Mouse (Mus musculus): ENCODE data around the gene Pola1. TPM values are rescaled to one million over a fixed set of nuclear protein-coding genes. Genes with fewer than 3 reads are reported as not detected.

Gene Pola1
- polyA plus RNA-seq, 1 experiment from 2014 or later = 12.3 TPM

DNA sequence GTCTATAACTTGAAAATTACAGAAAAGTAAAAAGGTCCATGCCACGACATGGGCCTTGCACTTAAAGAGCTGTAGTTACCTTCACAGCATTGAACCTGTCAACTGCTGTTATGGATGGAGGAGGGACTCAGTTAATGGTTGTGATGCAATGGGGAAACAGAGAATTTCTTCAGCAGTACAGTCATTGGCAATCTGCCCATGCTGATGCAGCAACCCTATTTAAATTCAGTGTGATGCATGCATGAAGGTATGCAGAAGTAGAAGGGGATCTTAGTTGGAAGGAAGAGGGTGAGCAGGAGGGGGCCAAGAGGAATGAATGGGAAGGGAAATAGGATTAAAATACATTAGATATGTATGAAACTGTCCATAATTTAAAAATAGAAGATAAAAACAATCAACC is 262.2 kb downstream of the Pola1 start:
- WGBS = 72% methylated on average over 1 of the region's 1 CpGs
- no peak overlapping the region for H3K4me3 ChIP-seq (ENCODE audit: low read length)
- no peak overlapping the region for H3K4me2 ChIP-seq (ENCODE audit: low read depth, low read length)
- H3K27ac ChIP-seq (ENCODE audit: low read length) = no peak overlapping the region
- no peak overlapping the region for H3K9ac ChIP-seq (ENCODE audit: low read depth, low read length)
- no peaks in the 10 kb centered on the region for H3K9me3 ChIP-seq (ENCODE audit: control insufficient read depth, low read length)
- H3K36me3 ChIP-seq (ENCODE audit: control insufficient read depth, insufficient read depth, low read length) = no peaks in the 10 kb centered on the region
- no peaks in the 10 kb centered on the region for H3K27me3 ChIP-seq (replicated peaks; ENCODE audit: control insufficient read depth, insufficient read depth, low read length)
- no peak for ATAC-seq
- no peaks in the 10 kb centered on the region for H3K4me1 ChIP-seq (ENCODE audit: control insufficient read depth, insufficient read depth, low read length)

DNA sequence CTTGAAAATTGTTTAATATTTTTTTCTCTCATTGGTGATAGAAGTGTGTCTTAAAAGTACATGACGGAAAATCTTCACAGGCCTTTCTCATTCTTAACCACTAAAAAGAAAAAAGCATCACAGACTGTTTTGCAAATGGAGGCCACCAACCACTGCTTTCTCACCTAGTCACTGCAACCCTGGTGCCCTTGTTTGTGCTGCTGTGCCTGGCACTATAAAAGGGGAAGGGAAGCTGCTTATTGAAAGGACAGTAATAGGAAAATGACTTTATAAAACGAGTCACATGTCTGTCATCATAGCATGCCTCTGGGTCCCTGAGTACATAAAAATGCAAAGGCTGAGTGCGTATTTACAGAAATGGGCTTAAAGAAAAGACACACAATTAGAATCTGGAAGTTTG is 263.7 kb downstream of the Pola1 start:
- no peak overlapping the region for H3K4me2 ChIP-seq (ENCODE audit: low read depth, low read length)
- ATAC-seq = no peak
- no peak overlapping the region for H3K27ac ChIP-seq (ENCODE audit: low read length)
- no peak overlapping the region for H3K9ac ChIP-seq (ENCODE audit: low read depth, low read length)
- WGBS = 85% methylated on average over 3 of the region's 3 CpGs
- H3K27me3 ChIP-seq (replicated peaks; ENCODE audit: control insufficient read depth, insufficient read depth, low read length) = no peaks in the 10 kb centered on the region
- no peaks in the 10 kb centered on the region for H3K9me3 ChIP-seq (ENCODE audit: control insufficient read depth, low read length)
- no peak overlapping the region for H3K4me3 ChIP-seq (ENCODE audit: low read length)
- no peaks in the 10 kb centered on the region for H3K4me1 ChIP-seq (ENCODE audit: control insufficient read depth, insufficient read depth, low read length)
- H3K36me3 ChIP-seq (ENCODE audit: control insufficient read depth, insufficient read depth, low read length) = no peaks in the 10 kb centered on the region

DNA sequence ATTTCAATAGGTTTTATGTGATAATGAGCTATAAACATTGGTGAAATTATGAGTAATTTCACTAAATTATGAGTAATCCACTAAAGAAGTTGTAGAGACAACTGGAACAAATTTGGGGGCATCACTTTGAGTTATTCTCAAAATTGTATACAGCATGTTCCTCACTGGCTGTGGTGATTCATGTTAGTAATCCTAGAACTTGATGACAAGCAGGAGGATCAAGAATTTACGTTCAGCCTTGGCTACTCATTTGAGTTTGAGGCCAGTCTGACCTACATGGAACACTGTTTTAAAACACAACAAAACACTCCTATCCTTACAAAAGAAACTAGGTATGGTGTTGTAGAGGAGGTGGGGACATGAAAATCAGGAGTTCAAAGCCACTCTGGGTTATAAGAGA is 310.6 kb downstream of the Pola1 start:
- H3K4me3 ChIP-seq (ENCODE audit: low read length) = no peak overlapping the region
- H3K36me3 ChIP-seq (ENCODE audit: control insufficient read depth, insufficient read depth, low read length) = no peaks in the 10 kb centered on the region
- WGBS = 81% methylated on average over 1 of the region's 1 CpGs
- no peaks in the 10 kb centered on the region for H3K27me3 ChIP-seq (replicated peaks; ENCODE audit: control insufficient read depth, insufficient read depth, low read length)
- no peak overlapping the region for H3K9ac ChIP-seq (ENCODE audit: low read depth, low read length)
- no peak for ATAC-seq
- no peak overlapping the region for H3K27ac ChIP-seq (ENCODE audit: low read length)
- H3K4me2 ChIP-seq (ENCODE audit: low read depth, low read length) = no peak overlapping the region
- H3K4me1 ChIP-seq (ENCODE audit: control insufficient read depth, insufficient read depth, low read length) = no peaks in the 10 kb centered on the region
- no peaks in the 10 kb centered on the region for H3K9me3 ChIP-seq (ENCODE audit: control insufficient read depth, low read length)

DNA sequence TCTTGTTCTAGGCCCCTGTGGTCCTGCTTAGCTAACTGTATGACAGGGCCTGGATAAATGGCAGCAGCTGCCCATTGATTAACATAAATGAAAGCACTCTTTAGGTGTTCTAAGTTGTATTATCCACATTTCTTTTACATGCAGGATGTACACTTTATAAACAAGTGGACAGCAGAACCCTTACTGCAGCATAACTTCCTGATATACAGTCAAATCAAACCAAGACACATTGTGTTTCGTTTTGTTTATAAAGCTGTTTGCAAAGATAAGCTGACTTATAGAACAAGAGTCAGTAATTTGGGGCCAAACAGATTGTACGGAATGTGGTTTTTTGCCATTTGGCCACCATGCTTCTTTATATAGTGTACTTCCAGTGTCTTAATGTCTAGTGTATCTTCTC is 312.0 kb downstream of the Pola1 start:
- H3K27ac ChIP-seq (ENCODE audit: low read length) = no peak overlapping the region
- H3K4me1 ChIP-seq (ENCODE audit: control insufficient read depth, insufficient read depth, low read length) = no peaks in the 10 kb centered on the region
- no peak for ATAC-seq
- no peaks in the 10 kb centered on the region for H3K36me3 ChIP-seq (ENCODE audit: control insufficient read depth, insufficient read depth, low read length)
- no peaks in the 10 kb centered on the region for H3K27me3 ChIP-seq (replicated peaks; ENCODE audit: control insufficient read depth, insufficient read depth, low read length)
- H3K4me2 ChIP-seq (ENCODE audit: low read depth, low read length) = no peak overlapping the region
- WGBS = 74% methylated on average over 2 of the region's 2 CpGs
- H3K4me3 ChIP-seq (ENCODE audit: low read length) = no peak overlapping the region
- no peaks in the 10 kb centered on the region for H3K9me3 ChIP-seq (ENCODE audit: control insufficient read depth, low read length)
- no peak overlapping the region for H3K9ac ChIP-seq (ENCODE audit: low read depth, low read length)

DNA sequence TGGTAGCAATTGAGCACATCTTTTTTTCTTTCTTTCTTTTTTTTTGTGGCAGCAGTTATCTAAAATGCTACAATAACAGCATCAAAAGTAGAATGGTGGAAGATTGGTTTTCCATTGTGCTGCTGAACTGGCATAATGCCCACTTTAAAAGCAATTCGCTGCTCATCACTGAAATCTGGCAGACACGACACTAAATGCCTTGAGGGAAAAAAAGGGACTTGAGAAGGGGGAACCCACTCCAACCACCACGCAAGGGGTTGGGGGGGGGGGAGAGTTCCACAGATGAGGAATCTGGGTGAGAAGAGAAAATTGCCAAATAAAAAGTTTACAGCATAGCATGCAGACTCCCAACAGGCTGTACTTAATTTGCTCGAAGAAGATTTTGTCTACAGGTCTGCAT is 314.4 kb downstream of the Pola1 start:
- Histone ChIP-seq H3K4me2 (ENCODE audit: low read depth, low read length) (no peak overlapping the region), H3K9ac (ENCODE audit: low read depth, low read length) (no peak overlapping the region), H3K27me3 (replicated peaks; ENCODE audit: control insufficient read depth, insufficient read depth, low read length) (no peaks in the 10 kb centered on the region), H3K9me3 (ENCODE audit: control insufficient read depth, low read length) (no peaks in the 10 kb centered on the region), H3K4me1 (ENCODE audit: control insufficient read depth, insufficient read depth, low read length) (no peaks in the 10 kb centered on the region), H3K36me3 (ENCODE audit: control insufficient read depth, insufficient read depth, low read length) (no peaks in the 10 kb centered on the region), H3K4me3 (ENCODE audit: low read length) (no peak overlapping the region), H3K27ac (ENCODE audit: low read length) (no peak overlapping the region)
- ATAC-seq = no peak
- 71% methylated on average over 4 of the region's 4 CpGs for WGBS

DNA sequence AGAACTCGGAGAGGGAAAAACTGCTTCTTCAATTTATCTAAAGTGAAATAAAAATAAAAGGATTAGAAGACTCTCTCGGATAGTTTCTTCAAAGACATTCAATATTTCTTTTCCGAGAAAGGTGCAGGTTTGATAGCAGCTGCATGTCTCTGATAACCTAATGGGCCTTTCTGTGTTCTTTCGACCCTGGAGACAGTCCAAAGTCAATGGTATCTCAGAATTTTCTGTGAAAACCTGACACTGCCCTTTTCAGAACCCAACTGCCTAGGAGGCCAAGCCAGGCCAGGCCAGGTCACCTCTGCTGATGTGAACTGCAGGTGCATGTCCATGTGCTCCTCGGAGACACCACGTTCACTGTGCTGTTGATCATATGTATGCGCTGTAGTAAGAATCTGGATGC is 326.2 kb downstream of the Pola1 start:
- Histone ChIP-seq H3K27me3 (replicated peaks; ENCODE audit: control insufficient read depth, insufficient read depth, low read length) (peaks cover 21% of the 10 kb centered on the region), H3K9me3 (ENCODE audit: control insufficient read depth, low read length) (no peaks in the 10 kb centered on the region), H3K4me1 (ENCODE audit: control insufficient read depth, insufficient read depth, low read length) (no peaks in the 10 kb centered on the region), H3K4me3 (ENCODE audit: low read length) (no peak overlapping the region), H3K36me3 (ENCODE audit: control insufficient read depth, insufficient read depth, low read length) (no peaks in the 10 kb centered on the region), H3K9ac (ENCODE audit: low read depth, low read length) (no peak overlapping the region), H3K4me2 (ENCODE audit: low read depth, low read length) (no peak overlapping the region), H3K27ac (ENCODE audit: low read length) (no peak overlapping the region)
- WGBS = 82% methylated on average over 7 of the region's 7 CpGs
- ATAC-seq = no peak

DNA sequence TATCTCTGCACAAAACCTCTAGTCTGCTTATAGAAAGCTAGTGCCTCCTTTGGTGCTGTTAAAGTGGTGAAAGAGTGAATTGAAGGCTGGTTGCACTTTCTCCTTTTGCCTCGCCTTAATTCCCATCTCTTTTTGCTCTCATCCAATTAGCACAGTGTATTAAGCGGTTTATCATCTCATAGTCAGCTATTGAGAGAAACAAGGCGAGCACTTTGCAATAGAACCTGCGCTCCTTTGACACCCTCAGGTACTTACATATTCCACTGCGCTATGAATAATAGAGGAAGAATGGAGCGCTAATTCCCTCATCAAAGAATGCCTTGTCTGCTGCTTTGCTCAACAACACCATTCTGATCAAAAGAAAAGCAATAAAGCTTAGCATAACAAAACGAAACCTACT is 330.2 kb downstream of the Pola1 start:
- Histone ChIP-seq H3K4me3 (ENCODE audit: low read length) (no peak overlapping the region), H3K9ac (ENCODE audit: low read depth, low read length) (no peak overlapping the region), H3K27me3 (replicated peaks; ENCODE audit: control insufficient read depth, insufficient read depth, low read length) (peaks cover 53% of the 10 kb centered on the region), H3K4me2 (ENCODE audit: low read depth, low read length) (no peak overlapping the region), H3K4me1 (ENCODE audit: control insufficient read depth, insufficient read depth, low read length) (no peaks in the 10 kb centered on the region), H3K9me3 (ENCODE audit: control insufficient read depth, low read length) (no peaks in the 10 kb centered on the region), H3K36me3 (ENCODE audit: control insufficient read depth, insufficient read depth, low read length) (no peaks in the 10 kb centered on the region), H3K27ac (ENCODE audit: low read length) (no peak overlapping the region)
- no peak for ATAC-seq
- WGBS = 12% methylated on average over 7 of the region's 7 CpGs

DNA sequence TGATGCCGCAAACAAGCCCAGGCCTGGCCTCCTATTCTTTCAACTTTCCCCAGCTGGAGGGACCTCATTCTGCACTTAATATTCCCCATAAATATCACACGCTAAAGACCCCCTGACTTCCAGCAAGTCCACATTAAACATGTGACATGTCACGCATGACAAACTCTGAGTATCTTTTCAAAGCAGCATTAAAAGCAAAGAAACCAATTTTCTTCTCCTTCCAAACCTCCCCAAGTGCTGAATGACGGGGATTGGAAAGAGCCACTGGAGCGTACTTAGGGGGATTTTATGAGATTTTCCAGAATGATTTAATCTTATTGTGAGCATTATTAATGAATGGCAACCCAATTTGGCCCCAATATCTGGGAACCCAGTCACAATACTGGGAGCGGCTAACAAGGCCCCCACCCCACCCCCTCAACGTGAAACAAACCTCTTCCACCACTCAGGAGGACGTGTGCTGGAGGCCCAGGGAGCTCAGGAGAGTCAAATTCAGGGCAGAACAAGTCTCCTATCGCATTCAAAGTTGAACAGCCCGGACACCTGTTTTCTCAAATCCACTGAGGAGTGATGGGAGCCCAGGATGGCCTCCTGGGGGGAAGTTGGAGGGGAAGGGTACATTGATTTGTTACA is 331.7 kb downstream of the Pola1 start:
- no peak for ATAC-seq
- Histone ChIP-seq H3K27ac (ENCODE audit: low read length) (no peak overlapping the region), H3K27me3 (replicated peaks; ENCODE audit: control insufficient read depth, insufficient read depth, low read length) (peaks cover 63% of the 10 kb centered on the region), H3K4me1 (ENCODE audit: control insufficient read depth, insufficient read depth, low read length) (no peaks in the 10 kb centered on the region), H3K4me3 (ENCODE audit: low read length) (no peak overlapping the region), H3K36me3 (ENCODE audit: control insufficient read depth, insufficient read depth, low read length) (no peaks in the 10 kb centered on the region), H3K9ac (ENCODE audit: low read depth, low read length) (no peak overlapping the region), H3K9me3 (ENCODE audit: control insufficient read depth, low read length) (no peaks in the 10 kb centered on the region), H3K4me2 (ENCODE audit: low read depth, low read length) (no peak overlapping the region)
- 27% methylated on average over 10 of the region's 10 CpGs for WGBS

DNA sequence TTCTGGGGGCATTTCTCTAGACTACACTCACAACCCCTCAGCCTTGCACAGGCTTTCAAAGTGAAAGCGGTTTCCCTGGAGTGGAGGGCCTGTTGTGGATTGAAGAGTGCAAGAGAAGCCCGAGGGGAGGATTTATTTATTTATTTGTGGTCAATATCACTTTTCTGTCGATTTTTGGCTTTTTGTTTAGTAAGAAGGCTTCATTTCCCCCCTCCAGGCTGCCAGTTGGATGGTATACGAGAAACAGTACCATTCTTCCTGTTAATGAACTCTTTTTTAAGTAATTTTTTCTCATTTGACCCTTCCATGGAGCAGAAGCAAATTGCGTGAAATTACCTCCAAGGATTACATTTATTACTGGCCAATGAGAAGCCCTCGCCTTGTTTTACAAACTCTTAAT is 332.2 kb downstream of the Pola1 start:
- ATAC-seq = no peak
- Histone ChIP-seq H3K9ac (ENCODE audit: low read depth, low read length) (no peak overlapping the region), H3K4me3 (ENCODE audit: low read length) (no peak overlapping the region), H3K36me3 (ENCODE audit: control insufficient read depth, insufficient read depth, low read length) (no peaks in the 10 kb centered on the region), H3K27me3 (replicated peaks; ENCODE audit: control insufficient read depth, insufficient read depth, low read length) (peaks cover 64% of the 10 kb centered on the region), H3K9me3 (ENCODE audit: control insufficient read depth, low read length) (no peaks in the 10 kb centered on the region), H3K4me1 (ENCODE audit: control insufficient read depth, insufficient read depth, low read length) (no peaks in the 10 kb centered on the region), H3K27ac (ENCODE audit: low read length) (no peak overlapping the region), H3K4me2 (ENCODE audit: low read depth, low read length) (no peak overlapping the region)
- WGBS = 23% methylated on average over 6 of the region's 6 CpGs

DNA sequence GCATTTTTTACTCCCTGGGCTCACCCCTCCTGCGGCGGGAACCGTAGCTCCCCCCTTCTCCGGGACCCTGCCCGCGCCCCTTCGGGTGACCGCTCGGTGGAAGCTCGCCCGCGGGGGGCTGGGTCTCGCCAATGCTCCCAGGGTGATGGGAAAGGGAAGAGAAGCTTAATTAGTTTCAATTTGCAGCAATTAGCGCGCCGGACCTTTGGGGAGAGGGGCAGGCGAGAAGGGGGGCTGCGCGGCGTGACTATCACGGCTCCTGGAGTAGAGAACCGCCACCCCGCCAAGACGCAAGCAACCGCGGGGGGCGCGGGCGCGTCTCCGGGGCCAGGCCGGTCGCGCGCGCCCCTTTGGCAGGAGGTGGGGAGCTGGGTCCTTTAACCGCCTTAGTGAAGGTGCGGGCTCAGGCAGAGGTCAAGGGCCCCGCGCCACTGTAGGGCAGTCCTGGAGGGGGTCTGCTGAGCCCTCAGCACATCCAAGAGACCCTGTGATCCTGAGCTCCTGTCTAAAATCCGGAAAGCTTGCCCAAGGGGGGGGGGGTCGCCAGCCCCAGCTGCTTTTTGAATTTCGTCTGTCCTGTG is 332.8 kb downstream of the Pola1 start:
- no peaks in the 10 kb centered on the region for H3K4me1 ChIP-seq (ENCODE audit: control insufficient read depth, insufficient read depth, low read length)
- H3K9ac ChIP-seq (ENCODE audit: low read depth, low read length) = no peak overlapping the region
- H3K36me3 ChIP-seq (ENCODE audit: control insufficient read depth, insufficient read depth, low read length) = no peaks in the 10 kb centered on the region
- ATAC-seq = no peak
- H3K9me3 ChIP-seq (ENCODE audit: control insufficient read depth, low read length) = no peaks in the 10 kb centered on the region
- H3K27me3 ChIP-seq (replicated peaks; ENCODE audit: control insufficient read depth, insufficient read depth, low read length) = peaks cover 70% of the 10 kb centered on the region
- H3K4me3 ChIP-seq (ENCODE audit: low read length) = peak overlapping the region; percentile 33
- peak overlapping the region; percentile 30 for H3K4me2 ChIP-seq (ENCODE audit: low read depth, low read length)
- 18% methylated on average over 43 of the region's 43 CpGs for WGBS
- no peak overlapping the region for H3K27ac ChIP-seq (ENCODE audit: low read length)

All from intestine, embryonic 16.5 days (tissue).